Mouse (Mus musculus) midbrain, embryonic 16.5 days (tissue): Measurements from ENCODE around the gene Fcgrt. TPM values are rescaled to one million over a fixed set of nuclear protein-coding genes. Genes with fewer than 3 reads are reported as not detected.
"Not testable (repeated sequence)": the region's sequence is repeated elsewhere in the genome, so short reads cannot be mapped to it uniquely, and the experiment has no call there.

Experiments used
- ATAC-seq: fragments of 200-750 bp; cut with Nextera tagmentation; 2 replicates; pipeline ENCODE4 v1.8.0; 2017; ENCODE audit warnings: moderate TSS enrichment
- H3K27ac ChIP-seq: fragments of 300-500 bp; sonication (generic); 2 replicates; pipeline ENCODE4 v1.5.1; 2014; ENCODE audit warnings: mild to moderate bottlenecking, low read length, mixed read lengths
- H3K27me3 ChIP-seq: fragments of 300-500 bp; sonication (generic); 2 replicates; pipeline ENCODE4 v1.6.1; 2014; ENCODE audit warnings: low read depth, low read length, mixed read lengths; ENCODE audit not compliant: control insufficient read depth, insufficient read depth
- H3K36me3 ChIP-seq: fragments of 300-500 bp; sonication (generic); 2 replicates; pipeline ENCODE4 v1.6.1; 2014; ENCODE audit warnings: mild to moderate bottlenecking, low read length, moderate library complexity, mixed read lengths; ENCODE audit not compliant: control insufficient read depth, insufficient read depth
- H3K4me1 ChIP-seq: fragments of 300-500 bp; sonication (generic); 2 replicates; pipeline ENCODE4 v1.6.1; 2014; ENCODE audit warnings: mild to moderate bottlenecking, low read length, mixed read lengths; ENCODE audit not compliant: control insufficient read depth, insufficient read depth
- H3K4me2 ChIP-seq: fragments of 300-500 bp; sonication (generic); 2 replicates; pipeline ENCODE4 v1.6.1; 2014; ENCODE audit warnings: mild to moderate bottlenecking, low read length, mixed read lengths
- H3K4me3 ChIP-seq: fragments of 300-500 bp; sonication (generic); 2 replicates; pipeline ENCODE4 v1.5.1; 2014; ENCODE audit warnings: low read depth, mild to moderate bottlenecking, low read length, moderate library complexity, mixed read lengths
- H3K9ac ChIP-seq: fragments of 300-500 bp; sonication (generic); 2 replicates; pipeline ENCODE4 v1.6.1; 2014; ENCODE audit warnings: low read depth, low read length, mixed read lengths
- H3K9me3 ChIP-seq: fragments of 300-500 bp; sonication (generic); replicated peaks from 2 replicates; pipeline ENCODE4 v1.6.1; 2014; ENCODE audit warnings: mild to moderate bottlenecking, low read length, mixed read lengths; ENCODE audit not compliant: control insufficient read depth, poor library complexity, severe bottlenecking
- WGBS: fragments of 180-500 bp; shearing (Covaris S2); extraction: QIAGEN DNeasy Blood & Tissue Kit; methylation state at CpG from one replicate; pipeline ENCODE4 v1.1.7; 2014; 5-methylcytosine and 5-hydroxymethylcytosine counted together
- polyA plus RNA-seq: library from polyadenylated mRNA; unstranded; fragments of >200 nt; fragmentation: Nextera tagmentation; extraction: Ambion mirVana; gene quantifications from 2 replicates; pipeline ENCODE4 v1.2.1, GENCODE M21; 2015

Fcgrt gene
- 22.7 and 27.9 TPM in 2 replicates for polyA plus RNA-seq

DNA sequence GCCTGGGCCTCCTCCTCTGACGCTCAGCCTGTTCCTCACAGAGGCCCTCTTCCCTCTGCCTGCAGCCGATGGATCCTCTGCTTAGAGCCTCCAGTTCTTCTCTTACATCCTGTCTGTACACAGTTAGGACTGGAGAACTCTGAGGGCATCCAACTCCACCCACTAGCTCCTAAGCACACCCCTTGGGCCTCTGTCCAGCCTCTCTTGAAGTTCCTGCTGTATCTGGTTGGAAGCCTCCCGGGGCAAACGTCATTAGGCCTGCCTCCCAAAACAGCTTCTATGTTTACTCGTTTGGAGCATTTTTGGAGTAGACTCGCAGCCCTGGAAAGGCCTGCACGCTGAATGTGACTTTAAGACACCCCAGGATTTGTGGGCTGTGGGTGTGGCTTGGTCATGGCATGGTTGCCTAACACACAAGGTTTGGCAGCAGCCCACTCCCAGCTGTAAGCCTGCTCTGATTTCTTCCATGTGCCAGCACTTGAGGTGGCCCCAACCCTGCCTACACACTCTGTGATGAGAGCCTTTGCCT is at the start of gene Fcgrt:
Fcgrt (minus strand) TSS at position 200 of the 529 bp plus-strand sequence.
- 77% methylated on average over 7 of the region's 7 CpGs for WGBS

GRCm38 (mm10) chr7:45153052-45153451 is 49.4 kb upstream of the Fcgrt start:
- H3K4me1 ChIP-seq = peaks cover 13% of the 10 kb centered on the region
- H3K27ac ChIP-seq, ATAC-seq, H3K36me3 ChIP-seq, H3K9ac ChIP-seq, H3K27me3 ChIP-seq, H3K4me2 ChIP-seq, H3K9me3 ChIP-seq, H3K4me3 ChIP-seq: not testable (repeated sequence)
- 93% methylated on average over 2 of the region's 2 CpGs for WGBS

More for the DNA sequence above, at the start of gene Fcgrt:
- Histone ChIP-seq H3K4me2 (0 out of 2 replicates have a peak within 1 kb of the TSS, but pooled peaks have one; percentile 7), H3K27ac (no peak within 1 kb of the TSS), H3K9ac (no peak within 1 kb of the TSS), H3K27me3 (no peaks in the 10 kb centered on the region), H3K4me1 (no peaks in the 10 kb centered on the region), H3K36me3 (no peaks in the 10 kb centered on the region), H3K9me3 (no peaks in the 10 kb centered on the region), H3K4me3 (no peak within 1 kb of the TSS)
- ATAC-seq = no peak

GRCm38 (mm10) chr7:45151303-45151702 is 47.7 kb upstream of the Fcgrt start:
- 72% methylated on average over 11 of the region's 11 CpGs for WGBS
- Histone ChIP-seq H3K27ac (no peak overlapping the region), H3K9me3 (no peaks in the 10 kb centered on the region)

GRCm38 (mm10) chr7:45150321-45150720 is 46.7 kb upstream of the Fcgrt start:
- H3K27ac ChIP-seq = no peak overlapping the region
- H3K36me3 ChIP-seq = 0 out of 2 replicates have a peak, but pooled peaks cover 2% of the 10 kb centered on the region
- no peak overlapping the region for H3K4me3 ChIP-seq
- H3K4me2 ChIP-seq = no peak overlapping the region
- H3K27me3 ChIP-seq = no peaks in the 10 kb centered on the region
- WGBS = 64% methylated on average over 4 of the region's 4 CpGs
- H3K9me3 ChIP-seq = no peaks in the 10 kb centered on the region
- peaks cover 11% of the 10 kb centered on the region for H3K4me1 ChIP-seq
- 0 out of 2 replicates have a peak overlapping the region, but pooled peaks have one; percentile 7 for H3K9ac ChIP-seq
- no peak for ATAC-seq

More at GRCm38 (mm10) chr7:45151303-45151702, 47.7 kb upstream of the Fcgrt start:
- Histone ChIP-seq H3K4me2 (no peak overlapping the region), H3K36me3 (no peaks in the 10 kb centered on the region), H3K4me1 (peaks cover 13% of the 10 kb centered on the region), H3K4me3 (no peak overlapping the region), H3K9ac (no peak overlapping the region), H3K27me3 (no peaks in the 10 kb centered on the region)
- no peak for ATAC-seq

GRCm38 (mm10) chr7:45149545-45149944 is 45.9 kb upstream of the Fcgrt start:
- Histone ChIP-seq H3K36me3 (0 out of 2 replicates have a peak, but pooled peaks cover 2% of the 10 kb centered on the region), H3K27me3 (no peaks in the 10 kb centered on the region), H3K4me3 (no peak overlapping the region), H3K4me2 (no peak overlapping the region), H3K4me1 (peaks cover 6% of the 10 kb centered on the region), H3K9ac (no peak overlapping the region), H3K27ac (no peak overlapping the region), H3K9me3 (no peaks in the 10 kb centered on the region)
- 26% methylated on average over 6 of the region's 6 CpGs for WGBS
- no peak for ATAC-seq

GRCm38 (mm10) chr7:45148534-45149098 is 45.0 kb upstream of the Fcgrt start:
- H3K27me3 ChIP-seq = no peaks in the 10 kb centered on the region
- no peak overlapping the region for H3K4me3 ChIP-seq
- 69% methylated on average over 4 of the region's 4 CpGs for WGBS
- H3K9ac ChIP-seq = no peak overlapping the region
- H3K4me2 ChIP-seq = no peak overlapping the region
- no peaks in the 10 kb centered on the region for H3K9me3 ChIP-seq
- H3K36me3 ChIP-seq = peaks cover 5% of the 10 kb centered on the region; the same call in 1 of the 2 replicates
- H3K4me1 ChIP-seq = peaks cover 5% of the 10 kb centered on the region
- ATAC-seq = no peak
- no peak overlapping the region for H3K27ac ChIP-seq

DNA sequence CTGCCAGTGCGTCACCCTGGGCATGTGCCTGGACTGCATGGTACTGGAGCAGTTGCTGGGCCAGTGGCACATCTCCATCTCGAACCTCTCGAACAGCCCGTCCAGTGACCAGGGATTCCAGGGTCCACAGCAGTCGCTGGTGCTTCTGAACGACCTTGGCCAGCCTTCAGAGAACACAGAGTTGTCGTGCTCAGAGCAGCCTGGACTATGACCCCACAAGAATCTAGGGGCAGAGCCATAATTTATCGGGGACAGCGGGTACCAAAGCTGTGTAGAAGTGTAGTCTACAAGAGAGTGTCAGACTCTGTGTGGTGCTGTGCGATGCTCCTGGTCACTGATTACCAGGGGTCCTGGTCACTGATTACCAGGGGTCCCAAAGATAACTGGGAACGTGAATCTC is 44.2 kb upstream of the Fcgrt start:
- Histone ChIP-seq H3K36me3 (peaks cover 5% of the 10 kb centered on the region; the same call in 1 of the 2 replicates), H3K4me3 (no peak overlapping the region), H3K4me2 (no peak overlapping the region), H3K4me1 (no peaks in the 10 kb centered on the region), H3K27me3 (no peaks in the 10 kb centered on the region), H3K9me3 (no peaks in the 10 kb centered on the region), H3K9ac (no peak overlapping the region), H3K27ac (no peak overlapping the region)
- ATAC-seq = no peak
- WGBS = 91% methylated on average over 11 of the region's 11 CpGs

DNA sequence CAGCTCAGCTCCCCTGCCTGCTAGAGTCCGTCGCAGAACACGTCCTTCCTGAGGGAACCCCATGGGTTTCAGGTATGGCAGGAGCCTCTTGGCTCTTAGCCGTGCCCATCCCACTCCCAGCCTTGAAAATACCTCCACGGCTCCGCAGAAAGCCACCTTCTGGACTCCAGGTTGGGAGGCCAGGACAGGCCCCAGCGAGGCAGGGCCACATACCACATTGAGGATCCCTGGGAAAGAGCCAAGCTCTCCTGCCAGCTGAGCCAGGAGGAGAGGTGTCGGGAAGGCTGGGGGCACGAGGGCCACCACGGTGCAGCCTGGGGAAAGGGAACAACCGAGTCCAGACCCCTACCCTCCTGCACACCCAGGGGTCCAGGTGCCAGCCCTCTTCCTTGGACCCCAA is 43.6 kb upstream of the Fcgrt start:
- no peaks in the 10 kb centered on the region for H3K27me3 ChIP-seq
- H3K27ac ChIP-seq = no peak overlapping the region
- no peaks in the 10 kb centered on the region for H3K4me1 ChIP-seq
- peak overlapping the region; percentile 17; the same call in 1 of the 2 replicates for H3K9ac ChIP-seq
- no peak for ATAC-seq
- no peak overlapping the region for H3K4me3 ChIP-seq
- H3K4me2 ChIP-seq = no peak overlapping the region
- peaks cover 8% of the 10 kb centered on the region; the same call in 1 of the 2 replicates for H3K36me3 ChIP-seq
- H3K9me3 ChIP-seq = no peaks in the 10 kb centered on the region
- 95% methylated on average over 11 of the region's 11 CpGs for WGBS

DNA sequence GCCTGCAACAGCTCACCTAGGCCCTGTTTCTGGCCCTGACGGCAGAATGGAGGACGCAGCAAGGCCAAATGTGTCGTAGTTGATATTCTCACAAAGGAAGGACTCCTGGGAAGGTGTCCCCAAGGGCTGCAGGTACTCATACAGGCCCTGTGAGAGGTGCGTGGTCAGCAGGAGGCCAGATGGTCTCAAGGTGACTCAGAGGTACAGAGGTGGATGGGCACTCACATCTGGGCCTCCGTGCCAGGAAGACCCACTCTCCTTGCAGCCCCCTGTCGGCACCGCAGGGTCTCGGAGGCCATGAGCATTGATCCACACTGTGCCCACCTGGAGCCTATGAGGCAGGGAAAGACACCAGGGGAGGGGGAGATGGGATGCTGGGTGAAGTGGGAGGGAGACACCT is 41.8 kb upstream of the Fcgrt start:
- Histone ChIP-seq H3K4me1 (no peaks in the 10 kb centered on the region), H3K27me3 (no peaks in the 10 kb centered on the region), H3K4me2 (no peak overlapping the region), H3K27ac (no peak overlapping the region), H3K9me3 (no peaks in the 10 kb centered on the region), H3K36me3 (peaks cover 8% of the 10 kb centered on the region; the same call in 1 of the 2 replicates), H3K4me3 (no peak overlapping the region), H3K9ac (no peak overlapping the region)
- no peak for ATAC-seq
- WGBS = 94% methylated on average over 8 of the region's 8 CpGs
